Mouse (Mus musculus) c-Kit-negative CD71-positive TER-119-positive erythroid progenitor cells, embryonic 14.5 days (primary cell): ENCODE data around the gene Unc5b.
A peak's percentile ranks its signal among the peaks of the same experiment; 100 is the strongest.
"Not testable (repeated sequence)": the region's sequence is repeated elsewhere in the genome, so short reads cannot be mapped to it uniquely, and the experiment has no call there.

Source experiments
- DNase-seq: peaks from one replicate; pipeline ENCODE4 v3.0.0-alpha.2; 2013; ENCODE audit warnings: low read depth, low spot score

Gene Unc5b

DNA sequence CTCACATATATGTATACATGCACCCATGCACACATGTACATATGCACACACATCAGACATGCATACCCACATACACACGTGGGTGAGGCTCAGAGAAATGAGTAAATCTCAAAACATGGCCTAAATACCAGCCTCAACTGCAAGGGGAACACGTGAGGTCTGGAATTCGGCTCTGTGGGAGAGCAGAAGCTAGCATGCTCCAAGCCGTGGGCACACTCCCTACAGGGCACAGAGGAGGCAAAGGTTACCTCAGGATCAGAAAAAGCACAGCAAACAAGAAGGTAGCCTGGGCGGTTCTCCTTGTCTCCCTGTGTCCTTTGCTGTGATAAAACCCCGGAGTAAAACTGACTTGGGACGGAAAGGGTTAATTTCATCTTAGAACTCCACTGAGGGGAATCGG, 77.4 kb downstream of the Unc5b start:
- DNase-seq = no peak

- no peak for DNase-seq
Measured at GRCm38 (mm10) chr10:60753261-60753660, 78.1 kb downstream of the Unc5b start.

DNA sequence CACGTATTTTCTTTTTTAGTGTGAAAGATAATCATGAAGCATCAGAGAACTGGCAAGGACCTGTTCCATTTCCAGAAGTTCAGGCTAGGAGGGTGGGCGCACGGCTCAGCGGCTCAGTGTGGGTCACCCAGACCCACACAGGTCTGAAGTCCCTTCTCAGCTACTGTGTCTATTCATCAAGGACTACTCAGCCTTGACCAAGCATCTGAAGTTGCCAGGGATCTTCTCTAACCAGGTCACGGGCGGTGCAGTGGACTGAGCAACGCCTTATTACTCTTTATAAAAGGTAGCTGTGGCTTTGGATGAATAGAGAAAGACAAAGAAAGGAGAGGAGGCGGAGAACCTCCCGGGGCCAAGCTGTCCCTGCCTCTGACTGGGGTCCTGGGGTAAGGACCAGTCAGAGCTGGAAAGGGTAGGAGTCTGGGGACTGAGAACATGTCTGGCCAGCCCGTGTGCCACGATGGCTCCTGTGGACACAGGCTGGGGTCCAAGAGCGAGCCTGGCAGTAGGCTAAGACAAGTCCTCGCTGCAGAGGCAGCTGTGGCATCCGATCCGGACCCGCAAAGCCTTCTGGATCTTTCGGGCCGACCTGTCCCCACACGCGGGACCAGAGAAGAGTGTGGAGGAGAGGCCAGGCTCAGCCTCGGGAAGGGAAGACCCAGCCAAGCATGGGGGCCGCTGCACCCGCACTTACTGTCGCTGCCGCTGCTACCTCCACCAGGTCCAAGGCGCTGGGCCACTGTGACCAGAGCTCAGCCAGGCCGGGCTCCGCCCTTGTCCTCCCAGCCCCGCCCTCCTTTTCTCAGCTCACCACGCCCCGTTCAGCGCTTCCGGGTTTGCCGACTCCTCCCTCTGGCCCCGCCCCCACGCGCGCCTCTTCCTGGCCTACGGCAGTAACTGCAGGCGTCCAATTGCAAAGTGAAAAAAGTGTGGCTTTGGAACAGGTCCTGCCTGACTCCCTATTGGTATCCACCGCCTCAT, 79.1 kb downstream of the Unc5b start, which contains the start of gene Slc29a3:
Gene Slc29a3, minus strand, starts transcription at position 755 of the 981 bp plus-strand sequence.
- peak; percentile 80 for DNase-seq

- DNase-seq = no peak
Measured at GRCm38 (mm10) chr10:60747667-60748212, 83.6 kb downstream of the Unc5b start.

GRCm38 (mm10) chr10:60746512-60746911, 84.9 kb downstream of the Unc5b start:
- DNase-seq = no peak

GRCm38 (mm10) chr10:60744543-60745290, 86.7 kb downstream of the Unc5b start:
- DNase-seq = no peak

DNA sequence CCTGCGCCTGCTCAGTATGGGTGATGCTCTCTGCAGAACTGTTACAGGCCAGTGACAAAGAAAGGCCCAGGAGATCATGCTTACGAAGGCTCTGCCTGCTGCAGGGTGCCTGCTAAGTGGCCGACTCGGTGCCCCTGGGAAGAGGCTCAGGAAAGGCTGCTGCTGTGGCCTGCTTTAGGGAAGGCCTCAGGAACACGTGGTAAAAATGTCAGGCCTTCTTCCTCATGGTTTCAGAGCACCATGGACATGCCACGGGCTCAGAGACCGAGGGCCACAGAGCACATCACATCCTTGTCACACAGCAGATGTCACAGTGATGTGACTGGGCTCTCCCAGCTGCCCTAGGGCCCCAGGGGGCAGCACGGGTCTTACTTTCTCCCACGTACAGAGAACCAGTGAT, 87.7 kb downstream of the Unc5b start:
- no peak for DNase-seq

DNA sequence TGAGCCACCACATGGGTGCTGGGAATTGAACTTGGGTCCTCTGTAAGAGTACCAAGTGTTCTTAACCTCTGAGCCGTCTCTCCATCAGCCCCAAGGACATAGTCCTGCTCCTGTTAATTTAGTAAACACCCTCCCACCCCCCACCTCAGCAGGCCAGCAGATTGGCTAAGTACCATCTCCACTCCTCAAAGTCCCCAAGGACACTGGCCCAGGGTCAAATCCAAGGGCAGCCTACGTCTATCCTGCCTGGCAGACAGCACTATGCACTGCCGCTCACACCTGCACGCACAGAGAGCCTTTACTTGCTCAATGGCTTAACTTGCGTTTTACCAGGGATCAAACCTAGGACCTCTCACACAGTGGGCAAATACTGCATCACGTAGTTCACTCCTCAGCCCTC, 88.4 kb downstream of the Unc5b start:
- no peak for DNase-seq

GRCm38 (mm10) chr10:60742296-60742695, 89.1 kb downstream of the Unc5b start:
- not testable (repeated sequence) for DNase-seq

- no peak for DNase-seq
Measured at GRCm38 (mm10) chr10:60741435-60741834, 89.9 kb downstream of the Unc5b start.

- DNase-seq = no peak
Measured at GRCm38 (mm10) chr10:60739619-60740363, 91.6 kb downstream of the Unc5b start.

DNA sequence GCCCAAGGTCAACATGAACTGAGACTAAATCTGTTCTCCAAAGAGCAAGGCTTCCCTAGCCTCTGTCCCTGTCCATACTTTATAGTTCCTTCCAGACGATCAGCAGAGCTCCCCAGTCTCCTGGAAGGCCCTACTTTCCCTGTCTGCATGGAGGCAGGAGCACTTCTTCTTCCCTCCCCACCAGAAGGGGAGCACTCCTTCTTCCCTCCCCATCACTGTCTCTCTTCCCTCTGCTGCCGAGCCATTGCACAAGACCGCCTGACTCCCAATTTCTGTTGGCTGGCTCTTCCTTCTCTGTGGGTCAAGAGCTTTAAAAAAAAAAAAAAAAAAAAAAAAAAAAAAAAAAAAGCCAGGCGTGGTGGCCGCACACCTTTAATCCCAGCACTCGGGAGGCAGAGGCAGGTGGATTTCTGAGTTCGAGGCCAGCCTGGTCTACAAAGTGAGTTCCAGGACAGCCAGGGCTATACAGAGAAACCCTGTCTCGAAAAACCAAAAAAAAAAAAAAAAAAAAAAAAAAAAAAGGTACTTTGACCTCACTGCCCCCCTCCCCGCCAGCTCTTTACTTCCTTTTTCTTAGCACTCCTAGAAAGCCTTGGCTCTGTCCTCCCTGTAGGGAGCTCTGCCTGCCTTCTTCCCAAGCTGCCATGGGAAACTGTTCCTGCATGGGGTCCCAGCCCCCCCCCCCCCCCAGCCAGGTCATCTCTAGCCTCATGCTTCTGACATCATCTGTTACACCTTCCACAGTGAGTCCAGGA, 93.3 kb downstream of the Unc5b start:
- DNase-seq = no peak

- no peak for DNase-seq
Measured at GRCm38 (mm10) chr10:60737169-60737728, 94.1 kb downstream of the Unc5b start.

DNA sequence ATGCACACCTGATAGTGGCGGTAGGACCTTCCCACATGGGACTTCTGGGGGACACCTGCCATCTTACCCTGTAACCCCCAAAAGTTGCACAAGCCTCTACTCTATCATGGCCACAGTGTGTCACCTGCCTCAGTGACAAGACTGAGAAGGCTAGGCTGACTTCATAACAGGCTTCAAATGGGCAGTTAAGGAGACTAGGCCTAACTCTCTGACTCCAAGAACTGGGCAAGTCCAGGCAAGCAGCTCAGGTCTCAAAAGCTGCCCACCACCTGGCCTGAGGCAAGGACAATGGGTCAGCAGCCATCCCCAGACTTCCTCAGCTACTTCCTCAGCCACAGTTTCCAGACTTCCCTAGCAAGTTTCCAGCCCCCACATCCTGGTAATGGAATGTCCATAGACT, 95.6 kb downstream of the Unc5b start:
- no peak for DNase-seq

- no peak for DNase-seq
Measured at GRCm38 (mm10) chr10:60733471-60733870, 97.9 kb downstream of the Unc5b start.

- no peak for DNase-seq
Measured at GRCm38 (mm10) chr10:60732397-60732861, 99.0 kb downstream of the Unc5b start.

GRCm38 (mm10) chr10:60731742-60732141, 99.6 kb downstream of the Unc5b start:
- no peak for DNase-seq

GRCm38 (mm10) chr10:60727301-60727700, 104.1 kb downstream of the Unc5b start:
- no peak for DNase-seq

DNA sequence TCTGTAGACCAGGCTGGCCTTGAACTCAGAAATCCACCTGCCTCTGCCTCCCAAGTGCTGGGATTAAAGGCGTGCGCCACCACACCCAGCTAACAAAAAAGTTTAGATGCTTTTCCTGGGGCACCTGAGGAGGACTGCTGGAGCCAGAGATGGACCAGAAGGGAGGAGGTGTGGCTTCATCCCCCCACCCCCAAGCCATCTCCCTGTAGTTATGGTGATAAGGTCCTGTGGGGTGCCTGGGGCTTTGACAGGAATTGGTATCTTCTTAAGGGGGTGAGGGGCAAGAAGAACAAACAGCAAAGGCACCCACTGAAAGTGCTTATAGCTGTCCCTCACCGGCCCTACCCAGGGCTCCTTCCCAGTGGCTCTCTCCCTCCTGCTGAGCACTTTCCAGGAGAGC, 104.5 kb downstream of the Unc5b start:
- no peak for DNase-seq

DNA sequence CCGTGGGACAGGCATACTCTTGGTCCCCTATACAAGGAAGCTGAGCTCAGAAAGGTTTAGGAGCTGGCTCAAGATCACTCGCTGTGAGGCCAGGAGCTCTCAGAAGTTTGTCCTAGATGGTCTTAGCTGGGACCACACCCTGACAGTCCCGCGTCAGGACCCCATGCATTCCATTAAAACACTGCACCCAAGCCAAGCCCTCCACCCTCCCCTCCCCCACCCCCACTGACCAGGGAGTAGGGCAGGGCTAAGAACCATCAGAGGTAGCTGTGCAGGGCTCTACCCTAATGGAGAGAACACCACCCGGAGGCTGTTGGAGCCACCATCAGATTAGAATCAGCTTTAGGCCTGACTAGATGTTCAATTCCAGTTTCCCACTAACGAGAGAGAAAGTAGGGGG, 106.9 kb downstream of the Unc5b start:
- DNase-seq = no peak
